Mouse (Mus musculus): ENCODE measurements around the gene Galntl6. TPM values are rescaled to one million over a fixed set of nuclear protein-coding genes. Genes with fewer than 3 reads are reported as not detected.

The Galntl6 gene
- polyA plus RNA-seq, 1 experiment from 2014 or later, result 0.08 TPM

DNA sequence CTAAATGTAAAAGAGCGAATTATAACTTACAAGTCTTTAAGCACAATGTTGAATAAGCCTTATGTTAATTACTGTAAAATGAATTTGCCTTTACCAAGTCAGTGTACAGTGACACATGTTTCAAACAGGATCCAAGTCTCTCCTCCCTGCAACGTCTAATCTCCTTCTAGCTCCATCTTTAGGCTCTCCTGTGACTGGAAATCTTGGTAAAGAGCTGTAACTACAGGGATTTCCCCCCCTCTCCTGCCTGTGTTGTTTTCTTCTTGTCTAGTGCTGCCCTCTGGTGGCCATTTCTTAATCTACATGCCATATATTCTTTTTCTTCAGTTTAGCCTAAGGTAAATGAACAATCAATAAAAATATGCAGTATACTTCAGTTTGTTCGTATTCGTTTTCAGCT, 1112.1 kb downstream of the Galntl6 start:
- no peaks in the 10 kb centered on the region for H3K36me3 ChIP-seq
- peak overlapping the region; percentile 86 for H3K27ac ChIP-seq
- peaks cover 3% of the 10 kb centered on the region for H3K4me1 ChIP-seq (replicated peaks)
- H3K27me3 ChIP-seq, result no peaks in the 10 kb centered on the region
- WGBS, result 17% methylated on average over 4 of the region's 4 CpGs
- H3K4me3 ChIP-seq, result peak overlapping the region; percentile 49
- H3K9me3 ChIP-seq (replicated peaks), result no peaks in the 10 kb centered on the region
- ATAC-seq (replicated peaks; ENCODE audit: insufficient number of reproducible peaks, insufficient read depth, low FRiP score, low read depth), result peak; percentile 62; the same call in 1 of the 2 replicates
- H3K4me2 ChIP-seq, result peak overlapping the region; percentile 66
- peak overlapping the region; percentile 57; the same call in 1 of the 2 replicates for H3K9ac ChIP-seq

DNA sequence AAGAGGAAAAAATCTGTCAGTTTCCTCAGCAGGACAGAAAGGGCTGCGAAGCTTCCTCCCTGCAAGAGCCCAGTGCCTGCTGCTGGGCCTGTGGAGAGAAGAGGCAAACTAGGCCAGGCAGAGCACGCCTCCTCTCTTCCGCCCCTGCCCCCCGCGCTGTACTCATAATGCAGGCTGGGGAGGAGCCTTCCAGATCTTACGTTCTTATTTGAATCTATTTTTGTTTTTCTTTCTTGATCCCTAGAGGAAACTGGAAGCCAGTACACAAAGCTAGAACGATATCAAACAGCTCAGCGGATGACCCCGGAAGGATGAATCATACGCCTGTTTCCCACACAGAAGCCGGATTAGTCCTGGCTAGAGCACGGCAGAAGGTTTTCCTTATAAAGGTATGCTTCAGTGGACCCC, 1112.6 kb downstream of the Galntl6 start:
- no peaks in the 10 kb centered on the region for H3K27me3 ChIP-seq
- no peaks in the 10 kb centered on the region for H3K9me3 ChIP-seq (replicated peaks)
- H3K4me1 ChIP-seq (replicated peaks), result peaks cover 3% of the 10 kb centered on the region
- H3K9ac ChIP-seq, result peak overlapping the region; percentile 57
- peak; percentile 86 for ATAC-seq (replicated peaks; ENCODE audit: insufficient number of reproducible peaks, insufficient read depth, low FRiP score, low read depth)
- H3K36me3 ChIP-seq, result no peaks in the 10 kb centered on the region
- 5% methylated on average over 12 of the region's 12 CpGs for WGBS
- peak overlapping the region; percentile 66 for H3K4me2 ChIP-seq
- H3K4me3 ChIP-seq, result peak overlapping the region; percentile 49
- H3K27ac ChIP-seq, result peak overlapping the region; percentile 86

DNA sequence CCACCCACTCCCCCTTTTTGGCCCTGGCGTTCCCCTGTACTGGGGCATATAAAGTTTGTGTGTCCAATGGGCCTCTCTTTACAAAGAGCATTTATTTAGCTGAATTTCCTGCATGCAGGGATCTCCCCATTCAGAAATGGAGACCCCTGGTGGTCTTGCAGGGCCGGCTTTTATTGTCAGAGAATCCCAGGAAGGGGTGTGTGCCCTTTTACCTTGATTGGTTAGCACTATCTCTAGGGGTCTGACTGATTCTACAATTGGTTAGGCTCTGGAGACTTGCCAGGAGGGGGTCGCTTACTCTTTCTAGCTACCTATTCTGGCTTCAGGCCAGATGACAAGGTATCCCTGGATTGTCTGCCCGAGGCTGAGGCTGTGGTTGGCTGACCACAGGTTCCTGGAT, 1119.0 kb downstream of the Galntl6 start:
- Histone ChIP-seq H3K4me3 (no peak overlapping the region), H3K9ac (no peak overlapping the region), H3K27me3 (0 out of 2 replicates have a peak, but pooled peaks cover 2% of the 10 kb centered on the region), H3K9me3 (replicated peaks) (no peaks in the 10 kb centered on the region), H3K4me2 (no peak overlapping the region), H3K4me1 (replicated peaks) (peaks cover 8% of the 10 kb centered on the region; the same call in 1 of the 2 replicates), H3K36me3 (no peaks in the 10 kb centered on the region), H3K27ac (no peak overlapping the region)
- ATAC-seq (replicated peaks; ENCODE audit: insufficient number of reproducible peaks, insufficient read depth, low FRiP score, low read depth), result no peak
- WGBS, result 35% methylated on average over 4 of the region's 4 CpGs

- 80% methylated on average over 7 of the region's 7 CpGs for WGBS
- Histone ChIP-seq H3K4me1 (replicated peaks) (peaks cover 8% of the 10 kb centered on the region; the same call in 1 of the 2 replicates), H3K27ac (no peak overlapping the region), H3K36me3 (no peaks in the 10 kb centered on the region), H3K27me3 (0 out of 2 replicates have a peak, but pooled peaks cover 6% of the 10 kb centered on the region), H3K4me3 (no peak overlapping the region), H3K4me2 (no peak overlapping the region), H3K9ac (no peak overlapping the region), H3K9me3 (replicated peaks) (no peaks in the 10 kb centered on the region)
- no peak for ATAC-seq (replicated peaks; ENCODE audit: insufficient number of reproducible peaks, insufficient read depth, low FRiP score, low read depth)
Measured at GRCm38 (mm10) chr8:57792246-57792645, 1120.2 kb downstream of the Galntl6 start.

DNA sequence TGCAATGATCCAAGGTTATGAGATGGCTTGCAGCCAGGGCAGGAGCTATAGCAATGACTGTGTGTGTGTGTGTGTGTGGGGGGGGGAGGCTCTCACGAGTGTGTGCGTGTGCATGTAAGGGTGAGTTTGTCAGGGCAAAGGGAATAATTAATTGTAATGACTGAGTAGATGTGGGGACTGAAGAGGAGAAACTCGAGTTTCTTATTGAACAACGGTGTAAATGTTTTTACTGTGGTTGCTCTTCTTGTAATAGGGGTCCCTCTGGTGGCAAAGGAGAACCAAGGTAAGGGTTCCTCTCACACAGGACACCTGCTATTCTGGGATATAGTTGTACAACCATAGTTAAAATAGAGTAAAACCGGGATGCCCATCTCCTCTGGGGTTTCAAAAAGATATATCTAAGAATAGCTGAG, 1121.1 kb downstream of the Galntl6 start:
- no peak overlapping the region for H3K4me3 ChIP-seq
- 25% methylated on average over 5 of the region's 5 CpGs for WGBS
- peaks cover 8% of the 10 kb centered on the region; the same call in 1 of the 2 replicates for H3K4me1 ChIP-seq (replicated peaks)
- no peak overlapping the region for H3K27ac ChIP-seq
- H3K27me3 ChIP-seq, result 0 out of 2 replicates have a peak, but pooled peaks cover 6% of the 10 kb centered on the region
- no peaks in the 10 kb centered on the region for H3K36me3 ChIP-seq
- H3K4me2 ChIP-seq, result no peak overlapping the region
- H3K9me3 ChIP-seq (replicated peaks), result no peaks in the 10 kb centered on the region
- no peak overlapping the region for H3K9ac ChIP-seq
- ATAC-seq (replicated peaks; ENCODE audit: insufficient number of reproducible peaks, insufficient read depth, low FRiP score, low read depth), result no peak

- WGBS, result 66% methylated on average over 7 of the region's 7 CpGs
- Histone ChIP-seq H3K36me3 (no peaks in the 10 kb centered on the region), H3K27me3 (no peaks in the 10 kb centered on the region), H3K4me3 (no peak overlapping the region), H3K4me1 (replicated peaks) (no peaks in the 10 kb centered on the region), H3K9ac (no peak overlapping the region), H3K4me2 (no peak overlapping the region), H3K27ac (no peak overlapping the region), H3K9me3 (replicated peaks) (no peaks in the 10 kb centered on the region)
- ATAC-seq (replicated peaks; ENCODE audit: insufficient number of reproducible peaks, insufficient read depth, low FRiP score, low read depth), result no peak
Measured at GRCm38 (mm10) chr8:57779551-57779950, 1132.9 kb downstream of the Galntl6 start.

- ATAC-seq (replicated peaks; ENCODE audit: insufficient number of reproducible peaks, insufficient read depth, low FRiP score, low read depth), result no peak
- no peak overlapping the region for H3K27ac ChIP-seq
Measured at GRCm38 (mm10) chr8:57777988-57778721, 1134.3 kb downstream of the Galntl6 start.

GRCm38 (mm10) chr8:57776723-57777122, 1135.7 kb downstream of the Galntl6 start:
- Histone ChIP-seq H3K27me3 (no peaks in the 10 kb centered on the region), H3K36me3 (no peaks in the 10 kb centered on the region), H3K27ac (no peak overlapping the region), H3K4me3 (no peak overlapping the region), H3K9me3 (replicated peaks) (no peaks in the 10 kb centered on the region), H3K4me1 (replicated peaks) (no peaks in the 10 kb centered on the region; the same call in 1 of the 2 replicates), H3K4me2 (no peak overlapping the region), H3K9ac (no peak overlapping the region)
- ATAC-seq (replicated peaks; ENCODE audit: insufficient number of reproducible peaks, insufficient read depth, low FRiP score, low read depth), result no peak
- 53% methylated on average over 7 of the region's 7 CpGs for WGBS

More at GRCm38 (mm10) chr8:57777988-57778721, 1134.3 kb downstream of the Galntl6 start:
- Histone ChIP-seq H3K4me1 (replicated peaks) (no peaks in the 10 kb centered on the region), H3K9me3 (replicated peaks) (no peaks in the 10 kb centered on the region), H3K36me3 (no peaks in the 10 kb centered on the region), H3K9ac (no peak overlapping the region), H3K4me2 (no peak overlapping the region), H3K4me3 (no peak overlapping the region), H3K27me3 (no peaks in the 10 kb centered on the region)
- WGBS, result 63% methylated on average over 7 of the region's 7 CpGs

- no peak for ATAC-seq (replicated peaks; ENCODE audit: insufficient number of reproducible peaks, insufficient read depth, low FRiP score, low read depth)
- H3K36me3 ChIP-seq, result no peaks in the 10 kb centered on the region
Measured at GRCm38 (mm10) chr8:57772732-57773265, 1139.6 kb downstream of the Galntl6 start.

DNA sequence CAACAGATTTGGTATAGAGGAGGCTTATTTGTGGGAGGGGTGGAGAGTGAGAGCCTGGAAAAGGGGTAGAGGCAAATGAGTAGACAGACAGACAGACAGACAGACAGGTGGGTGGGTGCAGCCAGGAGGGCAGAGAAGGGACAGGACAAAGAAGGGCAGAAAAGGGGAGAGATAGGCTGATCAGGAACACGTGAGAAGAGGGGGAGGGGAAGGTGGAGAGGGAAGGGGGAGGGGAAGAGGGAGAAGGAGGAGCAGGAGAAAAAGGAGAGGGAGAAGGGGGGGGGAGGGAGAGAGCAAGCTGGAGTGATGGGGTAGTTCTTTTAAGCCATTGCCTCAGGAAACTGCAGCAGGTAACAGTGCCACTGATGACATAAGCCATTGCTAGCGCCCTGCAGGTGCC, 1144.9 kb downstream of the Galntl6 start:
- Histone ChIP-seq H3K27me3 (peaks cover 4% of the 10 kb centered on the region; the same call in 1 of the 2 replicates), H3K27ac (no peak overlapping the region), H3K4me3 (no peak overlapping the region), H3K9ac (no peak overlapping the region), H3K4me1 (replicated peaks) (peaks cover 4% of the 10 kb centered on the region; the same call in 1 of the 2 replicates), H3K36me3 (no peaks in the 10 kb centered on the region), H3K4me2 (no peak overlapping the region), H3K9me3 (replicated peaks) (no peaks in the 10 kb centered on the region)
- no peak for ATAC-seq (replicated peaks; ENCODE audit: insufficient number of reproducible peaks, insufficient read depth, low FRiP score, low read depth)
- 31% methylated on average over 2 of the region's 2 CpGs for WGBS

More at GRCm38 (mm10) chr8:57772732-57773265, 1139.6 kb downstream of the Galntl6 start:
- H3K27ac ChIP-seq, result no peak overlapping the region
- H3K4me1 ChIP-seq (replicated peaks), result no peaks in the 10 kb centered on the region; the same call in 1 of the 2 replicates
- H3K9me3 ChIP-seq (replicated peaks), result no peaks in the 10 kb centered on the region
- no peak overlapping the region for H3K4me2 ChIP-seq
- no peak overlapping the region for H3K4me3 ChIP-seq
- H3K9ac ChIP-seq, result no peak overlapping the region
- H3K27me3 ChIP-seq, result no peaks in the 10 kb centered on the region
- 27% methylated on average over 12 of the region's 12 CpGs for WGBS

DNA sequence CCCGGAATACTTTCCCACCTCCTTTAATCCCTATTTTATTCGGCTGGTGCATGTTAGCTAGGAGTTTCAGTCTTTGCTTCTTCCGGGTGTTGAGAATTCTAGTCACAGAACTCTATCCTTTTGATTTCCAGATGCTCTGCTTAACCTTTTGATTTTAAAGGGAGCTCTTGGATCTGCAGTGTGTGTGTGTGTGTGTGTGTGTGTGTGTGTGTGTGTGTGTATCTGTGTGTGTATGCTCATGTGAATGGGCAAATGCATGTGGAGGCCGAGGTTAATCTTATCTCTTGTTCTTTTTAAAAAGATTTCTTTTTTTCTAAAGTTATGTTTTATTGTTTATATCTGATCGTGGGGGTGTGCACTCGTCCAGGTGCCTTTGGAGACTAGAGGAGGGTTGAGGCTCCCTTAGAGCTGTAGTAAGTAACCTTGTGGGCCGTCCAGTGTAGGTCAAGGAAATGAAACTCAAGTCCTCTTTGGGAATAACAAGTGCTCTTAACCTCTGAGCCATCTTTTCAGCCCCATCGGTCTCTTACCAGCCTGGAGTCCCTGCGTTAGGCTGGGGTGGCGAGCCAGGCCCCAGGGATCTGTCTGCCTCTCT, 1145.9 kb downstream of the Galntl6 start:
- no peak overlapping the region for H3K27ac ChIP-seq
- H3K9ac ChIP-seq, result no peak overlapping the region
- no peak for ATAC-seq (replicated peaks; ENCODE audit: insufficient number of reproducible peaks, insufficient read depth, low FRiP score, low read depth)
- H3K27me3 ChIP-seq, result peaks cover 4% of the 10 kb centered on the region; the same call in 1 of the 2 replicates
- H3K4me3 ChIP-seq, result no peak overlapping the region
- no peaks in the 10 kb centered on the region for H3K9me3 ChIP-seq (replicated peaks)
- H3K36me3 ChIP-seq, result no peaks in the 10 kb centered on the region
- WGBS, result 52% methylated on average over 10 of the region's 10 CpGs
- H3K4me2 ChIP-seq, result peak overlapping the region; percentile 40
- peaks cover 4% of the 10 kb centered on the region; the same call in 1 of the 2 replicates for H3K4me1 ChIP-seq (replicated peaks)
